Mouse (Mus musculus) cortical plate, adult 2 months (tissue): ENCODE measurements around the gene Msh3.

Experiments used
- CTCF ChIP-seq: fragments of 200-500 bp; IDR thresholded peaks from 2 replicates; pipeline ENCODE4 v1.5.1; 2011; ENCODE audit warnings: mild to moderate bottlenecking, control low read depth, low read length; ENCODE audit not compliant: insufficient read depth; ENCODE audit errors: extremely low read depth
- POLR2A ChIP-seq: fragments of 200-500 bp; IDR thresholded peaks from 2 replicates; pipeline ENCODE4 v1.6.1; 2011; ENCODE audit warnings: mild to moderate bottlenecking, low read length, control low read depth; ENCODE audit not compliant: insufficient read depth; ENCODE audit errors: extremely low read depth

- no peak for TF ChIP-seq CTCF
- no peak for TF ChIP-seq POLR2A
Measured at GRCm38 (mm10) chr13:92223567-92223966, 131.2 kb downstream of the Msh3 start.
